Mouse (Mus musculus) stomach, postnatal 0 days (tissue): ENCODE measurements at regions not wholly inside any gene's neighbourhood (a gene's known extent, or its start where the extent isn't known, plus 50 kb on each side); places are given as distances from the start of the nearest gene placed in this dataset.

Experiments used
- ATAC-seq: fragments of 200-750 bp; cut with Nextera tagmentation; 2 replicates; pipeline ENCODE4 v1.8.0; 2017; ENCODE audit not compliant: low FRiP score, low TSS enrichment
- DNase-seq: peaks from one replicate; pipeline ENCODE4 v3.0.0-alpha.2; 2016; ENCODE audit warnings: low spot score
- H3K27ac ChIP-seq: fragments of 300-500 bp; sonication (generic); replicated peaks from 2 replicates; pipeline ENCODE4 v1.5.1; 2014; ENCODE audit warnings: mild to moderate bottlenecking, control low read depth
- H3K27me3 ChIP-seq: fragments of 300-500 bp; sonication (generic); 2 replicates; pipeline ENCODE4 v1.6.1; 2014; ENCODE audit warnings: low read length; ENCODE audit not compliant: control insufficient read depth, insufficient read depth
- H3K36me3 ChIP-seq: fragments of 300-500 bp; sonication (generic); 2 replicates; pipeline ENCODE4 v1.6.1; 2014; ENCODE audit warnings: low read length, mixed read lengths; ENCODE audit not compliant: control insufficient read depth, insufficient read depth
- H3K4me1 ChIP-seq: fragments of 300-500 bp; sonication (generic); replicated peaks from 2 replicates; pipeline ENCODE4 v1.6.1; 2014; ENCODE audit warnings: antibody characterized with exemption; ENCODE audit not compliant: control insufficient read depth, insufficient read depth
- H3K4me2 ChIP-seq: fragments of 300-500 bp; sonication (generic); replicated peaks from 2 replicates; pipeline ENCODE4 v1.6.1; 2014; ENCODE audit warnings: low read depth, mild to moderate bottlenecking, control low read depth, moderate library complexity
- H3K4me3 ChIP-seq: fragments of 300-500 bp; sonication (generic); 2 replicates; pipeline ENCODE4 v1.5.1; 2014; ENCODE audit warnings: low read depth, low read length, control low read depth
- H3K9ac ChIP-seq: fragments of 300-500 bp; sonication (generic); 2 replicates; pipeline ENCODE4 v1.6.1; 2014; ENCODE audit warnings: mild to moderate bottlenecking, low read length, control low read depth, mixed read lengths
- H3K9me3 ChIP-seq: fragments of 300-500 bp; sonication (generic); 2 replicates; pipeline ENCODE4 v1.6.1; 2016; ENCODE audit warnings: low read length; ENCODE audit not compliant: control insufficient read depth
- CTCF ChIP-seq: IDR thresholded peaks from 2 replicates; pipeline ENCODE4 v1.5.1; 2016; ENCODE audit warnings: antibody characterized with exemption, low read depth, mild to moderate bottlenecking, moderate library complexity
- EP300 ChIP-seq: optimal IDR thresholded peaks from 2 replicates; pipeline ENCODE3; 2016; ENCODE audit warnings: antibody characterized with exemption
- WGBS: fragments of 180-500 bp; shearing (Covaris S2); extraction: QIAGEN DNeasy Blood & Tissue Kit; methylation state at CpG from one replicate; pipeline ENCODE4 v1.1.7; 2014; 5-methylcytosine and 5-hydroxymethylcytosine counted together

DNA sequence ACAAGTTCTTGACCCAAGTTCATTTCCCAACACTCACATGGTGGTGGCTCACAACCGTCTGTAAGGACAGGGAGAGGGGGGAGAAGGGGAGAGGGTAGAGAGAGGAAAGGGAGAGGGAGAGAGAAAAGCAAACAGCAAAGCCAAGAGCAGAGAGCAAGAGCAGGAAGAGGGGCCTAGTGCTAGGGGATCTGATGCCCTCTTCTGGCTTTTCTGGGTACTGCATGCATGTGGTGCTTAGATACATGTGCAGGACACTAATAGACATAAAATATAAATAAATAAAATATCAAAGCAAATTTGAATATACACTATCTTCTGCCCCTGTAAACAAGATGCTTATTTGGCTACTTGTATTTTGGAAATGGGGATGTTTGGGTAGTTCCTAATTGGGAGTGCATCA lies 91.2 kb downstream of the Rnf138rt1 start:
- H3K4me2 ChIP-seq = no peak overlapping the region
- peak; percentile 74 for TF ChIP-seq CTCF
- no peak for TF ChIP-seq EP300
- H3K27me3 ChIP-seq = no peaks in the 10 kb centered on the region
- no peak overlapping the region for H3K9ac ChIP-seq
- H3K4me1 ChIP-seq = no peaks in the 10 kb centered on the region
- H3K36me3 ChIP-seq = no peaks in the 10 kb centered on the region
- ATAC-seq (no peak), DNase-seq (peak; percentile 42)
- no peak overlapping the region for H3K27ac ChIP-seq
- H3K9me3 ChIP-seq = no peaks in the 10 kb centered on the region
- 26% methylated on average over 1 of the region's 1 CpGs for WGBS
- H3K4me3 ChIP-seq = no peak overlapping the region
